Mouse (Mus musculus) T-helper 2 cell (primary cell): ENCODE results near the gene Gm19668.
"Not testable (repeated sequence)": the region's sequence is repeated elsewhere in the genome, so short reads cannot be mapped to it uniquely, and the experiment has no call there.

ENCODE experiments used
- in situ Hi-C: fragments of 300-600 bp; cut with MboI, MseI; formaldehyde crosslinking; loops from one replicate; pipeline ENCODE4 v1.15.1; 2025; ENCODE audit warnings: high pct_unique_total_duplicates

The Gm19668 gene

GRCm38 (mm10) chr10:77771225-77771624, 27.7 kb downstream of the Gm19668 start, which contains the start of gene Gm3238:
TSS of gene Gm3238 (minus strand) at chr10:77771325.
- in situ Hi-C loops, result not testable (repeated sequence)

- in situ Hi-C loops, result no loop called here
Measured at GRCm38 (mm10) chr10:77769727-77770126, 29.2 kb downstream of the Gm19668 start.

DNA sequence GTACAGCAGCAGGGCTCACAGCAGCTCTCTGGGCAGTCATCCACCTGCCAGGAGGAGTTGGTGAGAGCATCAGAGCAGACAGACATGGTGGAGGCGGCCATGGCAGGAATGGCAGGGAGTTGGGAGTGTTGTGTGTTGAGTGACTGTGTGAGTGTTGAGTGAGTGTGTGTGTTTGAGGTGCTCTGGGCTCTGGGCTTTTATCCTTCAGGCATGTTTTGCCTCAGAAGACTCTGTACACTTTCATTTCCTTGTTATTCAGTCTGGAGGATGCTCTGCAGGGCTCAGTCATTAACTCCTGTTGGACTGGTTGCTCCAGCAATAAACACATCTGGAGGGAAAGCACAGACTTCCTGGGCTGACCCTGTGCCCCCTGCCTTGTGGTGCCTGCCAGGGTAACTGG, 39.4 kb downstream of the Gm19668 start, which contains the start of gene Gm3233:
Gm3233 (minus strand) TSS at position 101 of the 400 bp plus-strand sequence.
- in situ Hi-C loops, result not testable (repeated sequence)

DNA sequence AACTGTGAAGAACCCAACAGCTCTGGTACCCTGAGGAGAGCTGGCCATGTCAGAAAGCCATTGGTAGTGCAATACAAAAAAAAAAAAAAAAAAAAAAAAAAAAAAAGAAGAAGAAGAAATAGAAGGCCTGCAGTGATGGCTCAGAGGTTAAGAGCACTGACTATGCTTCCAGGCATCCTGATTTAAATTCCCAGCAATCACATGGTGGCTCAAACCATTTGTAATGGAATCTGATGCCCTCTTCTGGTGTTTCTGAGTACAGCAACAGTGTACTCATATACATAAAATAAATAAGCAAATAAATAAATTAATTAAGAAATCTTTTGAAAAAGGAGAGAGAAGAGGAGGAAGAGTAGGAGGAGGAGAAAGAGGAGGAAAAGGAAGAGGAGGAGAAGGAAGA, 45.5 kb downstream of the Gm19668 start:
- in situ Hi-C loops, result no loop called here

DNA sequence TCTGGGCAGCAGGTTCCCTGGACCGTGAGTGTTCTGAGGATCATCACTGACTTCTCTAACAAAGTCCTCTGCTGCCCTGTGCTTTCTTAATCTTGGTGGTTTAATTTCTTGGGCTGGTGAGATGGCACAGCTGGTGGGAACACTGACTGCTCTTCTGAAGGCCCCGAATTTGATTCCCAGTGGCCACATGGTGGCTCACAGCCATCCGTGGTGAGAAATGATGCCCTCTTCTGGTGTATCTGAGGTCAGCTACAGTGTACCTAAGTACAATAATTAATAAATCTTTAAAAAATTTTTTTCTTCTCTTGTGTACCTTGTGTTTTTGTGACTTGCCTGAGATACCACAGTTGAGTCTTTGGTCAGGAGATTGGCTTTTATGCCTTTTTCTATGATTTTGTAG, 46.6 kb downstream of the Gm19668 start:
- in situ Hi-C loops, result not testable (repeated sequence)

DNA sequence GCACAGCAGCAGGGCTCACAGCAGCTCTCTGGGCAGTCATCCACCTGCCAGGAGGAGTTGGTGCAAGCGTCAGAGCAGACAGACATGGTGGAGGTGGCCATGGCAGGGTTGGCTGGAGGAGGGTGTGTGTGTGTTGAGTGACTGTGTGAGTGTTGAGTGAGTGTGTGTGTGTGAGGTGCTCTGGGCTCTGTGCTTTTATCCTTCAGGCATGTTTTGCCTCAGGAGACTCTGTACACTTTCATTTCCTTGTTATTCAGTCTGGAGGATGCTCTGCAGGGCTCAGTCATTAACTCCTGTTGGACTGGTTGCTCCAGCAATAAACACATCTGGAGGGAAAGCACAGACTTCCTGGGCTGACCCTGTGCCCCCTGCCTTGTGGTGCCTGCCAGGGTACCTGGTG, 47.7 kb downstream of the Gm19668 start, which contains the start of gene Gm9736:
Gm9736 (minus strand) TSS at position 101 of the 400 bp plus-strand sequence.
- in situ Hi-C loops, result not testable (repeated sequence)

DNA sequence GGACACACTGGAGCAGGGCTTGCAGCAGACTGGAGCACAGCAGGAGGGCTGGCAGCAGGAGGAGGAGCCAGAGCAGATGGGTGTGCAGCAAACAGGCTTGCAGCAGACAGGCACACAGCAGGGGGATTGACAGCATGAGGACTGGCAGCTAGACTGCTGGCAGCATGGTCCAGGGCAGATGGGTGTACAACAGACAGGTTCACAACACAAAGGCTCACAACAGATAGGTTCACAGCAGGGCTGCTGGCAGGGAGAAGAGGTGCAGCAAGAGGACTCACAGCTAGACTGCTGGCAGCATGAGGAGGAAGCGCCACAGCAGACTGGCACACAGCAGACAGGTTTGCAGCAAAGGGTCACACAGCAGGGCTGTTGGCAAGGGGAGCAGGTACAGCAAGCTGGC, 48.2 kb downstream of the Gm19668 start:
- in situ Hi-C loops, result not testable (repeated sequence)
